Mouse (Mus musculus) cerebellum, adult 2 months (tissue): ENCODE data around the gene Dbndd1. TPM values are rescaled to one million over a fixed set of nuclear protein-coding genes. Genes with fewer than 3 reads are reported as not detected.

Source experiments
- DNase-seq, 2 experiments: peaks; one replicate each; pipeline ENCODE4 v3.0.0; 2021
- H3K27ac ChIP-seq: fragments of 200-500 bp; 2 replicates; pipeline ENCODE4 v1.5.1; 2012; ENCODE audit warnings: low read length, control low read depth, inconsistent platforms; ENCODE audit not compliant: insufficient read depth
- H3K27me3 ChIP-seq: fragments of 200-500 bp; 2 replicates; pipeline ENCODE4 v1.6.1; 2012; ENCODE audit warnings: inconsistent platforms, mild to moderate bottlenecking, low read length, moderate library complexity; ENCODE audit not compliant: control insufficient read depth, insufficient read depth
- H3K4me1 ChIP-seq: fragments of 200-500 bp; 2 replicates; pipeline ENCODE4 v1.6.1; 2011; ENCODE audit warnings: low read length; ENCODE audit not compliant: control insufficient read depth, insufficient read depth
- H3K4me3 ChIP-seq: fragments of 200-500 bp; replicated peaks from 2 replicates; pipeline ENCODE3; 2011; ENCODE audit warnings: mild to moderate bottlenecking, low read depth, low read length, control low read depth; ENCODE audit not compliant: insufficient read depth
- CTCF ChIP-seq: fragments of 200-500 bp; IDR thresholded peaks from 2 replicates; pipeline ENCODE4 v1.5.1; 2011; ENCODE audit warnings: low read depth, mild to moderate bottlenecking, control low read depth, low read length, moderate library complexity, borderline replicate concordance; ENCODE audit not compliant: insufficient read depth
- POLR2A ChIP-seq: fragments of 200-500 bp; IDR thresholded peaks from 2 replicates; pipeline ENCODE4 v1.6.1; 2011; ENCODE audit warnings: low read length, control low read depth, borderline replicate concordance; ENCODE audit not compliant: insufficient read depth
- WGBS: fragments of 180-500 bp; shearing (Covaris S2); methylation state at CpG from one replicate; pipeline ENCODE4 v1.1.7; 2018; 5-methylcytosine and 5-hydroxymethylcytosine counted together
- polyA plus RNA-seq: library from polyadenylated mRNA; depleted of rRNA; stranded (reverse); fragments of >200 nt; gene quantifications from 2 replicates; pipeline ENCODE4 v1.2.3, GENCODE M21; 2012

Gene Dbndd1
- polyA plus RNA-seq, 1 experiment, result 39.5 TPM

DNA sequence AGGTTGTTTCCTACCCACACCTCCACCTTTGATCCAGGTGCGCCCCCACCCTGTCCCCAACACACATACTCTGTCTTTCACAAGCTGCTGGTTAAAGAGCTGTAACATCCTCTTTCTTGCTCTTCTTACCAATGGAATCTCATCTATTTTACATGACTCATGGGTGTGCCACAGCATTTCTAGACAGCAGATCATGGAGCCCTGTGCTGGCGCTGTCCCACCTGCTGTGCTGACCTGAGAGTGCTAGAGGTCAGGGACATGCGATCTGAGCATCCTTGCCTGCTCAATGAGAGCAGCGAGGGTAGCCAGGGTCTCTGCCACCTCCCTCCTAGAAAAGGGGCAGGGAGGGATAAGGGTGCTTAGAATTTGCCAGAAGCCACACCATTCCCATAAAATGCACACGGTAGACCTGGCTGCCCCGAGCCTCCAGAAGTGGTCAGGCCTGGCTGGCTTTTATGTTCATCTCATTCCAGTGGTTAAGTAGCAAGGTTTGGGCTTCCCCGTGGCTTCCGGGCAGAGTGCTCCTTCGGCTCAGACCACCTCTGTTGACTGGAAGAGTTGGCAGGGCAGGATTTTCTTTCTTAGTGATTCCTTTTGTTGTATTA is 10.6 kb downstream of the Dbndd1 start:
- Histone ChIP-seq H3K27me3 (no peaks in the 10 kb centered on the region), H3K27ac (no peak overlapping the region), H3K4me3 (no peak overlapping the region), H3K4me1 (peaks cover 5% of the 10 kb centered on the region)
- 87% methylated on average over 9 of the region's 9 CpGs for WGBS
- TF ChIP-seq CTCF (no peak), POLR2A (no peak)
- DNase-seq, result no peak

DNA sequence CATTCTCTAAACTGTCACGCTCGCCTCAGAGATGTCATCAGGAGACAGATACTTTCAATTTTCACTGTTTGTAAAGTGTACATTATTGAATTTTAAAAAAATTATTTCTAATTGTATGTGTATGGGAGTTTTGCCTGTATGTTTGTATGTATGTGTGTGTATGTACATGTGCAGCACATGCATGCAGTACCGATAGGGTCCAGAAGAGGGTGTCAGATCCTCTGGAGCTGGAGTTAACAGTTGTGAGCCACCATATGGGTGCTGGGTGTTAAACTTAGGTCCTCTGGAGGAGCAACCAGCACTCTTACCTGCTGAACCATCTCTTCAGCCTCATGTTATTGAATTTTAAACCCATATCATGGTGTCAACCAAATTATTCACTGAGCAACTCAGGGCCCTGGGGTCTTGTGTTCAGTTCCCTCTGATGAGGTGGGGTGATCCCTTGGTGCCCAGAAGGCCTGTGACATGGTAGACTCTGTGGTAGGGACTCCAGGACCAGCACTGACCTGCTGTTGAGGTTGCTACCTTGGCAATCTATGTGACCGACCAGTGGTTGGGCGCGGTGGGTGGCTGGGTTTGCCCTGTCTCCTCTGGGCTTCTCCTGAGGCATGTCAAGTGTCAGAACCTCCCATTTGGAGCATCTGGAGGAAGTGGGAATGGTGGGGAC is 11.3 kb downstream of the Dbndd1 start:
- Histone ChIP-seq H3K27me3 (no peaks in the 10 kb centered on the region), H3K4me3 (no peak overlapping the region), H3K27ac (no peak overlapping the region), H3K4me1 (peaks cover 13% of the 10 kb centered on the region)
- WGBS, result 96% methylated on average over 6 of the region's 6 CpGs
- TF ChIP-seq POLR2A, result no peak
- TF ChIP-seq CTCF, result peak; percentile 13; the same call in 1 of the 2 replicates
- no peak for DNase-seq

DNA sequence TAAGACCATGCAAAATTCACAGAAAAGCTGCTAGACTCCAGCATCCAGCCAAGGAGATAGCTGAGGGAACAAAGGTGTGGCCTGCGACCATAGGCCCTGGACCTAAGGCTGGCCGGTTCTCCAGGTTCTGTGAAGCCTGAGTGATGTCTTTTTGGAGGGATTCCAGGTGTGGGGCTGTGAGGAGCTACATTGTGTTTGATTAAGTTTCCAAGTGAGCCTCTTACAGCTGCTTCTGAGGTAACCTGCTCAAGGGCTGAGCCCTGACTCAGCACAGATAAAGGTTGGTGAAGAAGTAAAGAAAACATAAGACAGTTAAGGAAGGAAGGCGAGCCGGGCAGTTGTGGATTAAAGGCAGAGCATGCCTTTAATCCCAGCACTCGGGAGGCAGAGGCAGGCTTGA is 13.1 kb downstream of the Dbndd1 start:
- DNase-seq, result no peak
- no peaks in the 10 kb centered on the region for H3K27me3 ChIP-seq
- TF ChIP-seq CTCF, result no peak
- no peak for TF ChIP-seq POLR2A
- no peak overlapping the region for H3K27ac ChIP-seq
- WGBS, result 81% methylated on average over 5 of the region's 5 CpGs
- H3K4me3 ChIP-seq, result no peak overlapping the region
- peaks cover 15% of the 10 kb centered on the region for H3K4me1 ChIP-seq

DNA sequence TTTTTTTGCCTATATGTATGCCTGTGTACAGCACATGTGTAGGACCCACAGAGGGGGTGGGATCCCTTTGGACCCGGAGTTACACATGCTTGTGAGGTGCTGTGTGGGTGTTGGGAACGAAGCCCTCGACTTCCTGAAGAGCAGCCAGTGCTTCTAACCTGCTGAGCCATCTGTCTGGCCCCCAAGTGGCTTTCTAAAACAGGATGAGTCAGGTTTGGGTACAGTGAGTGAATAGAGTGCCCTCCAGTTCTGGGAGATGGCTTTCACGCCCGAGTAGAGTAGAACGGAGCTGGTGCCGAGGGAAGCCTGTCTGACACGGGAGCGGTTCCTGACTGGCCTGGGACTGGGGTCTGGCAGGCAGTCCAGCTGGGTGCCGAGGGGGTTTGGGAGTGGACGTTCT is 15.7 kb downstream of the Dbndd1 start:
- DNase-seq, result peak in 1 of 2 experiments; percentile 42
- H3K4me3 ChIP-seq, result no peak overlapping the region
- WGBS, result 21% methylated on average over 11 of the region's 11 CpGs
- peaks cover 15% of the 10 kb centered on the region for H3K4me1 ChIP-seq
- TF ChIP-seq CTCF, result no peak
- no peak for TF ChIP-seq POLR2A
- H3K27ac ChIP-seq, result no peak overlapping the region
- no peaks in the 10 kb centered on the region for H3K27me3 ChIP-seq

DNA sequence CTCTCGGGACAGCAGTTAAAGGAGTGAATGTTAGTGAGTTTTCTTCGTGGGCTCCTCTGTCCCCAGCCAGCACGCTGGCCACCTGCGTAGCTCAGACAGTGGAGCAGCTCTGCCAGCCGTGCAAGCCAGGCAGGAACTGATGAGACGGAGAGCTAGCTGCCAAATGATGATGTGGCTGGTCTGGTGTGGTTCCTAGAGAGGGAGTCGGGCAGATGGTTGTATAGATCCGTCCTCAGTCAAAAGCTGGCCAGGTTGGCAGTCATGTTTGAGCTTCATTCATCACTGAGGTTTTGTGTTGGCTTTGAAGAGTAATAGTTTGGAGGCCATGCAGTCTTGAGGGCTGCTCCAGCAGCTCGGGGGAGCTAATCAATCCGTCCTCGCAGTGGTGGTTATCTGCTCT is 16.3 kb downstream of the Dbndd1 start:
- TF ChIP-seq CTCF (no peak), POLR2A (no peak)
- Histone ChIP-seq H3K27me3 (no peaks in the 10 kb centered on the region), H3K4me1 (peaks cover 15% of the 10 kb centered on the region), H3K4me3 (no peak overlapping the region), H3K27ac (no peak overlapping the region)
- 14% methylated on average over 11 of the region's 11 CpGs for WGBS
- DNase-seq, result peak in 1 of 2 experiments; percentile 57

DNA sequence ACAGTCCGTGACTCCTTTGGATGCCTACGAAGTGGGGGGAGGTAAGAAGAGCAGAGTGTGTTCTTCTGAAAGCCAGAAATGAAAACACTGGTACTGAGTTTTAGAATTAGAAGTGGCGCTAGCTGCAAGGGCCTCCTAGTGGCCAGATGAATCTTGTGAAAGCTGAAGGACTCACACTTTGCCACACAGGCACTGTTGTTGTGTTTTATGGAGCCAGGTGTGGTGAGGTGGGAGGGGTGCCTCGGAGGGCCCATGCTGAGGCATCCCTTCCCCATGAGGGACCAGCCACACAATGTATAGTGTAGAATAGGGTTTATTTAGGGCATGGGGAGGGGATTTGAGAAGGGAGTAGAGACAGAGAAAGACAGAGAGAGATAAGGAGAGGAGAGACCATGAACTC is 17.6 kb downstream of the Dbndd1 start:
- H3K4me1 ChIP-seq, result peaks cover 15% of the 10 kb centered on the region
- H3K4me3 ChIP-seq, result no peak overlapping the region
- WGBS, result 84% methylated on average over 4 of the region's 4 CpGs
- no peaks in the 10 kb centered on the region for H3K27me3 ChIP-seq
- H3K27ac ChIP-seq, result no peak overlapping the region
- TF ChIP-seq POLR2A, result no peak
- TF ChIP-seq CTCF, result 0 out of 2 replicates have a peak, but pooled peaks have one; percentile 6
- no peak for DNase-seq

DNA sequence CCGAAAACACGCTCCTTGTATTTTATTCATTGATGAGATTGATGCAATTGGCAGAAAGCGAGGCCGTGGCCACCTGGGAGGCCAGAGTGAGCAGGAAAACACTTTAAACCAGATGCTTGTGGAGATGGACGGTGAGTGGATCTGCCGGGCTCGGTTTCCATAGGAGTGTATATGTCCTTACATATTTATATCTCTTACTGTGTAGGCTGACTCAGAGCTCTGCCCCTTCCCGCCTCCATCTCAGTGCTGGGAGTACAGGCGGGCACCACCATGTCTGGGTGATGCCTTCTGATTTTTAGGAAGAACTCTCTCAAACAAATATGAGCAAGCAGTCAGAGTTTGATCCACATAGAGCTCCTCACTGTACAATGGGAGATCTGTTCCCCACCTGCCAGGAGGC is 22.4 kb downstream of the Dbndd1 start:
- Histone ChIP-seq H3K4me3 (no peak overlapping the region), H3K4me1 (no peaks in the 10 kb centered on the region), H3K27me3 (no peaks in the 10 kb centered on the region), H3K27ac (no peak overlapping the region)
- WGBS, result 95% methylated on average over 9 of the region's 9 CpGs
- no peak for TF ChIP-seq POLR2A
- no peak for TF ChIP-seq CTCF
- no peak for DNase-seq
